Mouse (Mus musculus): ENCODE measurements at regions not wholly inside any gene's neighbourhood (a gene's known extent, or its start where the extent isn't known, plus 50 kb on each side); places are given as distances from the start of the nearest gene placed in this dataset.

DNA sequence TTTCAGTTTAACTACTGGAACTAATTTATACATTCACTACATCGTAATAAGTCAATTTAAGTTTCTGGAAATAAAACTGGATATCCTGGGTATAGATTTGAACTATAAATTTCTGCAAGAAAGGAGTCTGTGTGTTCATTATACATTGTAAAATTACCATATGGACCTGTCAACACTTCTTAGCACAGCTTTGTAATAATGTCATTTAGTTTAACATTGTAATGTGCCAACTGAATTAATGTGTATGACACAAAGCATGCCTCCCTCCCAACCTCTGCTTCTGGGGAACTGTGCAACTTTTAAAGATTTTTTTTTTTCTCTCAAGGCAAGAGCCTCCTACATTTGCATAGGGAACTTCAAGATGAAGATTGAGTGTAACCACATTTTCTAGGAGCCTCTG, 176.8 kb upstream of the Galnt5 start:
- no peak for TF ChIP-seq CTCF (IDR thresholded peaks at IDR 0.05; ENCODE audit: low read depth)
- TF ChIP-seq EP300 (IDR thresholded peaks at IDR 0.05; ENCODE audit: low read depth): no peak
